22 mouse cellular contexts compared by ENCODE assay signal in the genomic region with DNA sequence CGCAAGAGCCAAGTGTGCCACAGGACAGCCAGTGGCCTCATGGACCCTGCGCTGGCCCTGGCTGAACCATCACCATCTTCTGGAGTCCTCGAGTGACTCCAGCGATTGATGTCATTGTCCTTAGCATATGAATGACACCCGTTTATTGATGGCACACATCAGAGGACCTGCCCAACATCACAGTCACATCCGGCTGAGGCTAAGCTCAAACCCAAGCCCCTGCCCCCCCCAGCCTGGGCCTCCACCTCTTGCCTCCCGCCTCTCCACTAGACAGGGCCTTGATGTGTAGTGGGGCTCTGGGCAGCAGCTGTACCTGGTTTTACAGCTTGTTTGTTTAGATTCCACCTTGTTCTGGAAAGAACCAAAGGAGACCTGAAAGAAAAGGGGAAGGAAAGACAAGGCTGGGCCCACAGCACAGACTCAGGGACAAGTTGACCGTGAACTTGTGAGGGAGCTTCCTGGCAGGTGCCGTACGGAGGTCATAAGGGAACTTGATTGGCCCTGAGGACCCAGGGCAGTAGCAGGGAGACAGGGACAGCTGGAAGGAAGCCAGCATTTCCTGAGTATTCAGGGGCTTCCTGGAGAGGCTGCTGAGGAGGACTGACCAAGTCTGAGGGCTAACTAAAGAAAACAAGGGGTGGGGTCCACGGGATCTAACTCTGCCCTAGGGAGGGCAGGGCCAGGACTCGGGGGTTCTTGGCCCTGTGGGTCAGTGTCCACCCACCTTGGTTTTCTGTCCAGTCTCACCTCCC. TPM values are rescaled to one million over a fixed set of nuclear protein-coding genes. Genes with fewer than 3 reads are reported as not detected.
A peak's percentile ranks its signal among the peaks of the same experiment; 100 is the strongest.
DNase-seq lines count a peak whose midpoint lies in the region; ATAC-seq and TF ChIP-seq lines count a peak whose summit lies in the region.
"Had no signal": no experiment of that assay in that cellular context is flagged by ENCODE, and none has a peak within 500 bp of the region (broad histone marks: within the 10 kb centered on the region; RNA-seq: fewer than 3 reads in every experiment).

No protein-coding gene starts in this region.

- no peak overlapping the region for H3K9ac ChIP-seq in forebrain, embryonic 11.5 days (ENCODE audit: low read length)
- H3K9ac ChIP-seq in forebrain, postnatal 0 days: no peak overlapping the region
- no peak overlapping the region for H3K9ac ChIP-seq in kidney, embryonic 16.5 days (replicated peaks; ENCODE audit: low read length)
- no peak overlapping the region for H3K9ac ChIP-seq in kidney, embryonic 14.5 days (ENCODE audit: low read depth, low read length)
- H3K9ac ChIP-seq: embryonic facial prominence, embryonic 15.5 days had no signal

- no peak overlapping the region for H3K27ac ChIP-seq in forebrain, embryonic 11.5 days (ENCODE audit: low read depth, low read length)
- no peak overlapping the region for H3K27ac ChIP-seq in forebrain, postnatal 0 days (ENCODE audit: low read depth, low read length)
- H3K27ac ChIP-seq in kidney, embryonic 16.5 days (ENCODE audit: low read length): peak overlapping the region; percentile 31; the same call in 1 of the 2 replicates
- H3K27ac ChIP-seq in kidney, embryonic 14.5 days (ENCODE audit: low read depth, low read length): no peak overlapping the region
- peak overlapping the region; percentile 41; the same call in 1 of the 2 replicates for H3K27ac ChIP-seq in brown adipose tissue, adult 24 weeks (replicated peaks; ENCODE audit: low read depth, low read length)
- H3K27ac ChIP-seq: embryonic facial prominence, embryonic 15.5 days had no signal

- H3K4me3 ChIP-seq in forebrain, embryonic 11.5 days (ENCODE audit: low read depth, low read length): no peak overlapping the region
- H3K4me3 ChIP-seq in forebrain, postnatal 0 days (ENCODE audit: low read depth, low read length): no peak overlapping the region
- H3K4me3 ChIP-seq in kidney, embryonic 16.5 days (ENCODE audit: low read length): no peak overlapping the region
- no peak overlapping the region for H3K4me3 ChIP-seq in kidney, embryonic 14.5 days (ENCODE audit: low read length)
- no peak overlapping the region for H3K4me3 ChIP-seq in brown adipose tissue, adult 24 weeks (ENCODE audit: insufficient read depth, low read depth, low read length)
- H3K4me3 ChIP-seq: embryonic facial prominence, embryonic 15.5 days had no signal

- H3K27me3 ChIP-seq in forebrain, embryonic 11.5 days (ENCODE audit: control insufficient read depth, insufficient read depth, low read length): no peaks in the 10 kb centered on the region
- no peaks in the 10 kb centered on the region for H3K27me3 ChIP-seq in forebrain, postnatal 0 days (ENCODE audit: insufficient read depth, low read length)
- no peaks in the 10 kb centered on the region for H3K27me3 ChIP-seq in kidney, embryonic 16.5 days (ENCODE audit: insufficient read depth, low read length)
- H3K27me3 ChIP-seq in kidney, embryonic 14.5 days (ENCODE audit: control insufficient read depth, insufficient read depth, low read length): no peaks in the 10 kb centered on the region
- H3K27me3 ChIP-seq: embryonic facial prominence, embryonic 15.5 days had no signal

- ATAC-seq in forebrain, embryonic 11.5 days (replicated peaks; ENCODE audit: low FRiP score): no peak
- no peak for ATAC-seq in forebrain, postnatal 0 days
- no peak for ATAC-seq in kidney, embryonic 16.5 days (ENCODE audit: low FRiP score, low TSS enrichment)
- no peak for ATAC-seq in kidney, embryonic 14.5 days (ENCODE audit: low FRiP score, low TSS enrichment)
- ATAC-seq in activated CD4-positive, CD25-positive, alpha-beta regulatory T cell, adult 4 months: no peak
- ATAC-seq: forebrain, embryonic 16.5 days had no signal

- TF ChIP-seq CTCF in forebrain, postnatal 0 days (IDR thresholded peaks at IDR 0.05; ENCODE audit: low read depth): no peak

- H3K36me3 ChIP-seq in forebrain, embryonic 11.5 days (ENCODE audit: control insufficient read depth, insufficient read depth, low read length): no peaks in the 10 kb centered on the region
- H3K36me3 ChIP-seq in forebrain, postnatal 0 days (ENCODE audit: insufficient read depth): no peaks in the 10 kb centered on the region
- no peaks in the 10 kb centered on the region for H3K36me3 ChIP-seq in kidney, embryonic 16.5 days (ENCODE audit: insufficient read depth, low read length)
- no peaks in the 10 kb centered on the region for H3K36me3 ChIP-seq in kidney, embryonic 14.5 days (ENCODE audit: control insufficient read depth, insufficient read depth, low read length)

- peak; percentile 48 for DNase-seq in forebrain, embryonic 11.5 days (ENCODE audit: low spot score)
- DNase-seq in forebrain, postnatal 0 days: no peak
- DNase-seq in lung, postnatal 10 days: peak; percentile 54
- DNase-seq in right cerebral cortex, adult 18-20 months: no peak
- DNase-seq: cerebellum, adult 11 months; heart, postnatal 10 days; liver; retina, postnatal 1 day had no signal

- 88% methylated on average over 12 of the region's 12 CpGs for WGBS in forebrain, embryonic 11.5 days
- WGBS in forebrain, postnatal 0 days: 86% methylated on average over 12 of the region's 12 CpGs
- WGBS in kidney, embryonic 16.5 days: 64% methylated on average over 12 of the region's 12 CpGs
- WGBS in kidney, embryonic 14.5 days: 72% methylated on average over 12 of the region's 12 CpGs

- no peak overlapping the region for H3K4me2 ChIP-seq in forebrain, embryonic 11.5 days (ENCODE audit: low read depth, low read length, severe bottlenecking)
- no peak overlapping the region for H3K4me2 ChIP-seq in forebrain, postnatal 0 days (ENCODE audit: low read depth)
- H3K4me2 ChIP-seq in kidney, embryonic 16.5 days (replicated peaks; ENCODE audit: low read depth, low read length): no peak overlapping the region
- H3K4me2 ChIP-seq in kidney, embryonic 14.5 days (replicated peaks; ENCODE audit: low read depth, low read length): no peak overlapping the region
- H3K4me2 ChIP-seq: embryonic facial prominence, embryonic 15.5 days had no signal

- H3K9me3 ChIP-seq in forebrain, embryonic 11.5 days (ENCODE audit: control insufficient read depth, low read length): no peaks in the 10 kb centered on the region
- H3K9me3 ChIP-seq in forebrain, postnatal 0 days (ENCODE audit: low read length): no peaks in the 10 kb centered on the region
- H3K9me3 ChIP-seq in kidney, embryonic 16.5 days (ENCODE audit: low read length): no peaks in the 10 kb centered on the region
- H3K9me3 ChIP-seq in kidney, embryonic 14.5 days (ENCODE audit: control insufficient read depth, low read length): no peaks in the 10 kb centered on the region
- H3K9me3 ChIP-seq: embryonic facial prominence, embryonic 15.5 days had no signal

- H3K4me1 ChIP-seq in forebrain, embryonic 11.5 days (replicated peaks; ENCODE audit: control insufficient read depth, insufficient read depth, low read length): peaks cover under 1% of the 10 kb centered on the region; the same call in 1 of the 2 replicates
- no peaks in the 10 kb centered on the region for H3K4me1 ChIP-seq in forebrain, postnatal 0 days (ENCODE audit: insufficient read depth)
- peaks cover 20% of the 10 kb centered on the region for H3K4me1 ChIP-seq in kidney, embryonic 16.5 days (ENCODE audit: insufficient read depth, low read length)
- peaks cover 17% of the 10 kb centered on the region for H3K4me1 ChIP-seq in kidney, embryonic 14.5 days (ENCODE audit: control insufficient read depth, insufficient read depth, low read length)
- H3K4me1 ChIP-seq in brown adipose tissue, adult 24 weeks (ENCODE audit: control insufficient read depth, insufficient read depth, insufficient read length, low read length): peaks cover 28% of the 10 kb centered on the region

RNA-seq across cellular contexts. Expression of a gene that starts 11.3 kb away (rescaled TPM):
- polyA plus RNA-seq in forebrain, embryonic 11.5 days (2014; fragmentation: Nextera tagmentation; extraction: Ambion mirVana): 0.07 and 0.12 TPM in 2 replicates
- total RNA-seq in forebrain, postnatal 0 days (2014; rRNA removed): 2.5 and 5.3 TPM in 2 replicates
- polyA plus RNA-seq in forebrain, postnatal 0 days (2015; fragmentation: Nextera tagmentation; extraction: Ambion mirVana): 2.3 and 4.0 TPM in 2 replicates
- 1.9 and 2.1 TPM in 2 replicates for polyA plus RNA-seq in kidney, embryonic 16.5 days (2015; fragmentation: Nextera tagmentation; extraction: Ambion mirVana)
- polyA plus RNA-seq in kidney, embryonic 14.5 days (2014; fragmentation: Nextera tagmentation; extraction: Ambion mirVana): 0.38 and 0.49 TPM in 2 replicates
- polyA plus RNA-seq in brown adipose tissue, adult 24 weeks (2012; ENCODE audit: insufficient read depth, insufficient read length, missing spikeins): 1.5 and 1.8 TPM in 2 replicates
- polyA plus RNA-seq in activated CD4-positive, CD25-positive, alpha-beta regulatory T cell, adult 4 months (2017; shearing (Covaris generic)): 1 to 10 TPM in 1 of 2 experiments, under 1 TPM in 1; 0.90 to 2.2 TPM
- polyA plus RNA-seq: C2C12 had no signal

RNA-seq across cellular contexts. Expression of a gene that starts 11.6 kb away (rescaled TPM):
- 0.71 and 1.1 TPM in 2 replicates for polyA plus RNA-seq in forebrain, embryonic 11.5 days (2014; fragmentation: Nextera tagmentation; extraction: Ambion mirVana)
- total RNA-seq in forebrain, postnatal 0 days (2014; rRNA removed): 3.8 and 4.6 TPM in 2 replicates
- 0.49 and 1.6 TPM in 2 replicates for polyA plus RNA-seq in forebrain, postnatal 0 days (2015; fragmentation: Nextera tagmentation; extraction: Ambion mirVana)
- polyA plus RNA-seq in kidney, embryonic 16.5 days (2015; fragmentation: Nextera tagmentation; extraction: Ambion mirVana): 5.8 and 6.1 TPM in 2 replicates
- 2.4 and 4.1 TPM in 2 replicates for polyA plus RNA-seq in kidney, embryonic 14.5 days (2014; fragmentation: Nextera tagmentation; extraction: Ambion mirVana)
- polyA plus RNA-seq in brown adipose tissue, adult 24 weeks (2012; ENCODE audit: insufficient read depth, insufficient read length, missing spikeins): 5.7 and 9.0 TPM in 2 replicates
- 10 to 100 TPM in 1 of 2 experiments, 1 to 10 TPM in 1; 9.8 to 10.3 TPM for polyA plus RNA-seq in activated CD4-positive, CD25-positive, alpha-beta regulatory T cell, adult 4 months (2017; shearing (Covaris generic))

RNA-seq across cellular contexts. Expression of a gene that starts 25.4 kb away (rescaled TPM):
- polyA plus RNA-seq in forebrain, embryonic 11.5 days (2014; fragmentation: Nextera tagmentation; extraction: Ambion mirVana): not detected in 2 replicates
- total RNA-seq in forebrain, postnatal 0 days (2014; rRNA removed): 0.54 TPM in 1 of 2 replicates, not detected in the other
- polyA plus RNA-seq in forebrain, postnatal 0 days (2015; fragmentation: Nextera tagmentation; extraction: Ambion mirVana): 0.58 TPM in 1 of 2 replicates, not detected in the other
- not detected in 2 replicates for polyA plus RNA-seq in kidney, embryonic 16.5 days (2015; fragmentation: Nextera tagmentation; extraction: Ambion mirVana)
- polyA plus RNA-seq in kidney, embryonic 14.5 days (2014; fragmentation: Nextera tagmentation; extraction: Ambion mirVana): not detected in 2 replicates
- not detected in 2 replicates for polyA plus RNA-seq in brown adipose tissue, adult 24 weeks (2012; ENCODE audit: insufficient read depth, insufficient read length, missing spikeins)
- under 1 TPM in 1 of 2 experiments, not detected in 1; 0.95 TPM for polyA plus RNA-seq in activated CD4-positive, CD25-positive, alpha-beta regulatory T cell, adult 4 months (2017; shearing (Covaris generic))
- total RNA-seq: heart, postnatal 10 days; layer of hippocampus, adult 8-10 months; left cerebral cortex, postnatal 10 days had no signal
- polyA plus RNA-seq: C2C12; cortical plate, adult 2 months; embryonic facial prominence, embryonic 15.5 days; forebrain, embryonic 16.5 days; gonadal fat pad, adult 2 months; neural tube, embryonic 14.5 days; testis, adult 2 months had no signal

RNA-seq across cellular contexts. Expression of a gene that starts 33.5 kb away (rescaled TPM):
- polyA plus RNA-seq in forebrain, embryonic 11.5 days (2014; fragmentation: Nextera tagmentation; extraction: Ambion mirVana): 0.17 and 0.19 TPM in 2 replicates
- 0.24 TPM in 1 of 2 replicates, not detected in the other for total RNA-seq in forebrain, postnatal 0 days (2014; rRNA removed)
- 0.54 and 0.63 TPM in 2 replicates for polyA plus RNA-seq in forebrain, postnatal 0 days (2015; fragmentation: Nextera tagmentation; extraction: Ambion mirVana)
- 0.48 and 0.94 TPM in 2 replicates for polyA plus RNA-seq in kidney, embryonic 16.5 days (2015; fragmentation: Nextera tagmentation; extraction: Ambion mirVana)
- polyA plus RNA-seq in kidney, embryonic 14.5 days (2014; fragmentation: Nextera tagmentation; extraction: Ambion mirVana): 0.24 and 1.1 TPM in 2 replicates
- not detected in 2 replicates for polyA plus RNA-seq in brown adipose tissue, adult 24 weeks (2012; ENCODE audit: insufficient read depth, insufficient read length, missing spikeins)
- not detected for polyA plus RNA-seq in activated CD4-positive, CD25-positive, alpha-beta regulatory T cell, adult 4 months (2017; shearing (Covaris generic))
- total RNA-seq: heart, postnatal 10 days had no signal
- polyA plus RNA-seq: gonadal fat pad, adult 2 months had no signal

RNA-seq across cellular contexts. Expression of a gene that starts 46.9 kb away (rescaled TPM):
- not detected in 2 replicates for polyA plus RNA-seq in forebrain, embryonic 11.5 days (2014; fragmentation: Nextera tagmentation; extraction: Ambion mirVana)
- total RNA-seq in forebrain, postnatal 0 days (2014; rRNA removed): not detected in 2 replicates
- polyA plus RNA-seq in forebrain, postnatal 0 days (2015; fragmentation: Nextera tagmentation; extraction: Ambion mirVana): 0.12 TPM in 1 of 2 replicates, not detected in the other
- not detected in 2 replicates for polyA plus RNA-seq in kidney, embryonic 16.5 days (2015; fragmentation: Nextera tagmentation; extraction: Ambion mirVana)
- polyA plus RNA-seq in kidney, embryonic 14.5 days (2014; fragmentation: Nextera tagmentation; extraction: Ambion mirVana): not detected in 2 replicates
- not detected in 2 replicates for polyA plus RNA-seq in brown adipose tissue, adult 24 weeks (2012; ENCODE audit: insufficient read depth, insufficient read length, missing spikeins)
- not detected for polyA plus RNA-seq in activated CD4-positive, CD25-positive, alpha-beta regulatory T cell, adult 4 months (2017; shearing (Covaris generic))
- total RNA-seq: heart, postnatal 10 days; layer of hippocampus, adult 8-10 months; left cerebral cortex, postnatal 10 days had no signal
- polyA plus RNA-seq: cortical plate, adult 2 months; embryonic facial prominence, embryonic 15.5 days; forebrain, embryonic 16.5 days; neural tube, embryonic 14.5 days; spleen, adult 2 months had no signal

Comparison
In these comparisons a context has a peak if more than half of its experiments do, and no peak if none do; other contexts are left out.
1. DNase-seq: peak in forebrain, embryonic 11.5 days (single experiment) and lung, postnatal 10 days (single experiment); none in forebrain, postnatal 0 days (single experiment) and right cerebral cortex, adult 18-20 months (single experiment).
2. H3K27ac ChIP-seq: peak in kidney, embryonic 16.5 days (single experiment) and brown adipose tissue, adult 24 weeks (single experiment); none in forebrain, embryonic 11.5 days (single experiment), forebrain, postnatal 0 days (single experiment) and kidney, embryonic 14.5 days (single experiment).